Mouse (Mus musculus) CD4-positive helper T cell, adult 2 months (primary cell): Measurements from ENCODE around the gene Slc9a2.
A peak's percentile ranks its signal among the peaks of the same experiment; 100 is the strongest.

Experiments used
- DNase-seq: peaks from one replicate; pipeline ENCODE4 v3.0.0-alpha.2; 2012; ENCODE audit warnings: low read depth, missing footprints, low spot score

Slc9a2 gene

DNA sequence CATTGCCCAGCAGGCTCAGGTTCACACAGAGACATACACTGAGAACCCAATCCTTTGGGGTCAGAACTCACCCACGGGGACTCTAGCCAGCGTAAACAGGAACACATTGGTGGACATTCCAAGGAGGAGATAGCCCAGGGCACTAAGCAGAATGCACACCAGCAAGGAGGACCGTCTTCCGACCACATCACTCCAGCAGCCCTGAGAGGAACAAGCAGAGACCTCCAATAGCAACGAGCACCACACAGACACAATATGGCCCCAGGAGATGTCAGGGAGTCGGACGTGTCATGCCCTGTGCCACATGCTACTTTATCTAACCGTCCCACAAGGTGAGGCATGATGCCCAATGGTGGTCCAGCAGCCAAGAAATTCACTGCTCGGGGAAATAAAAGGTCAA, 103.9 kb downstream of the Slc9a2 start:
- DNase-seq = no peak

DNA sequence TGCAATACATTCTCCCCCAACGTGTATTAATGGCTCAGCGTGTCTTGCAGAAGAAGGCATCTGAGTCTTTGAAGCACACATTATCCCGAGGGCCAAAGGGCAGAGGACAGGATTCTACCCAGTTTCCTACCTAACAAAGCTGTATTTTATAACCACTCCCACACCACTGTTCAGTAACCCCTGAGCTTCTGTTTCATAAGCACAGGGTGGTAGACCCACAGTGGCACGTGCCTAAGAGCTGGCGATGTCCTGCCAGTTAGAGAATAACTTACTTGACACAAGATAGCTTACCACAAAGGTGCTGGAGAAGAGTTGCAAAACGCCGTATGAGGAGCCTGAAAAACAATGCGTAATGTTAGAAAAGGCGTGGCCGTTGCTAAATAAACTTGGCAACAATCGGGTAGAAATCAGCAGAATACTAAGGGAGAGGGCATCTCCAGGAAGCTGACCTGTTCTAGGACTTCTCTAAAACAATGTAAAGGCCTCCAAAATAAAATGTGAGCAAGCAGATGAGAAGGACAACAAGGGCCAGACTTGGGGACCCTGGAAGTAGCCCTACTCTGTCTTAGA, 105.6 kb downstream of the Slc9a2 start:
- DNase-seq = no peak

DNA sequence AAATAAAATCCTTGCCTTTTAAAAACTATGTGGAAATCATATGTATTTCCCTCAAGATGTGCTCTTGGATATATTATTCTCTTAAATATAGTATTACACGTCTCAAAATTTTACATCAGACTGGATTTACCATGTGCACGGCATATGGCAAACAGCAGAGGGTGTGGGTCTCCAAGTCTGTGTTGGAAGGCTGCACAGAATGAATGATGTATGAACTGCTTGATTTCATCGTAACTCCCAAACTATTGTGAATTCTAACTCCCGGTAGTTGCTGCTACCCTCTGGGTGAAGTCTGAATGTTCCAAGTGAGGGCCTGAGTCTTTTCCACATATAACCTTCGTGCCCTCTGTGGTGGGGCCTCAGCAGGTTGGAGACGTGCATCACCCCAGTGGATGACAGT, 108.6 kb downstream of the Slc9a2 start:
- DNase-seq = no peak

DNA sequence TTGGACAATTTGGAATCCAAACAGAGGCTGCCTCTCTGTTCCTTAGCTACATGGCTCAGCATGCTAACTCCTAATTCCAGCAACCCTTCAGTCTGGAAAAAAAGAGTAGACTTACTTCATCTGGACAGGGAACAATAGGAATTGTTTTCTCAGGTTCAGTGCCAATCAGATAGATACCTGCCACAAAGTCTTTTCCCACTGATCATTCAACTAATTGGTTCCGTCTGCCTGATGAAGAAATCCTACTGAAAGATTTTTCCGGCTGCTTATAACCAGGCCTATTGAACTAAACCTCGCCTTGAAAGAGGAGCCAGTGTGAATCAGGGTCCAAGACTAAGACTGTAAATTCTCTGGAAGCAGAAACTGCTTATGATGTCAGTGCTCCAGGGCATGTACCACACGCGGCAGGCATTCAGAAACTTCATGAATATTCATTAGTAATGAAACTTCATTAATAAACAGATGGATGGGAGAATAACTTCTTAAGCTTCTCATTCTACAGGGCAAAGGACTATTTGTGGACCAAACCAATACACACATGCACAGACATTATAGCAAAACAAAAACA, 109.4 kb downstream of the Slc9a2 start:
- no peak for DNase-seq

DNA sequence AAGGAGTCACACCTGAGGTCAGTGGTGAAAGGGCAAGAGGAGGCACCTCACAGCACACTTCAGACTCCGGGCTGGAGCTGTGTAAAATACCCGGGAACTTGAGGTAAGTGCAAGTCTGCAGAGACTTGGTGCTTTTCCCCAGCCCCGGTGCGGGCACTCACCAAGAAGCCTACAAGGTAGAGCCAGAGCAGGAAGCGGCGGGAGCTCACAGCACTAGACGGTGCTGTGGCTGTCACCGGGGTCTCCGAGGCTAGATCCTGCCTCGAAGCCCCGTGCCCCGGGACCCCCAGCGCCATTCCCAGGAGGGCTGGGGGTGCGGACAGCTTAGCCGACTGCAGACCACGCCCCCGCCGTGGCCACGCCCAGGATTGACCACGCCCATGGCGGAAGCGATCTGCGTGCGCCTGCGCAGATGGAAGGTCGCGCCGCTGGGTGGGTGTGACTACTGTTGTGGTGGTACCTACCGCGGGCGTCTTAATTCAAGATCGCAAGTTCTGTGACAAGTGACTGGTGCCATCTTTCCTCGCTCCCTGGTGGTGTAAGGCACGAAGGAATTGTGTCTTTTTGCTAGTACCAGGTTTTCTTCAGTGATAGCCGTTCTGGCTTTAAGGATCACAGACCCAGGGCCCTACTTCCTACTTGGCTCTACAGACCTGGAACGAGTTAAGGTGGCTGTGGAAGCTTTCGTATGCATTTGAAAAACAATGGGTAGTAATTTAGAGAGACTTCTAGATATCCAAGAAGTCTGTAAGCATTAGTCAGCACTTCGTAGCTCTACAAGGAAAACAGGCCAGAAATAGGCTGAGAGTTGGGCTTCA, 110.2 kb downstream of the Slc9a2 start, which contains the start of gene Mfsd9:
Gene Mfsd9 (minus strand): TSS at position 364 of the 818 bp plus-strand sequence.
- DNase-seq = peak; percentile 91

DNA sequence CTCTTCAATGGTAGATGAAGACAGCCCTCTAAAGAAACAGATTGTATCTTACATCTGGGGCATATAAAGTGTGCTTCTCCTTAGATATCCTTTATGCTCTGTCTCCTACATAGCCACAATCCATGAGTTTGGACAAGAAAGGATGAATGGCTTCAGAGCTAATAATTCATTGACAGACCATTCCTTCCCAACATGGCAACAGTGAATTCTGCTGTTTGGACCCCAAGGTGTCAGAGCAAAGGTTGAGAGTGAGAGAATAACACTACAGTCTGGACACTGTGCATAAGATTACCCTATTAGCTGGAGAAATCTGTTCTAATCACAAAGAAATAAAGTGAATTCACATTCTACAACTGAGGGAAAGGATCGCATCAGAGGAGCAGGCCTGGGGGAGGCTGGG, 115.1 kb downstream of the Slc9a2 start:
- no peak for DNase-seq

DNA sequence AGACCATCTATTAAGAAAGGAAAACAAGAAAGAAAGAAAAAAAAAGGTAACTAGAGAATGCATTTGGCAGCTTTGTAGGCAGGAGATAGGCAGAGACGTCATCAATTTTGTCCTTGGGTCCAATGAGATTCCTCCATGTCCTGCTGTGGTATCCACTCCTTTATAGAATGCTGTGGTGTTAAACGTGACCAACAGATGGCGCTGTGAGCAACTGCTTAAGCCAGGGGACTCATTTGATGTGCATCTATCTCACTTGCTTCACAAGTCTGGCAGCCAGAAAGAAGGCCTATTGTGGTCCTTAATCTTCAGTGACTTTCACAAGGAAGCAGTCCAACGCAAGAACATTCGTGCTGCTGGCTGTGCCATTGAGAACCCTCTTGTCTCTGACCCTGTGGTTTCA, 117.0 kb downstream of the Slc9a2 start:
- DNase-seq = peak; percentile 67

DNA sequence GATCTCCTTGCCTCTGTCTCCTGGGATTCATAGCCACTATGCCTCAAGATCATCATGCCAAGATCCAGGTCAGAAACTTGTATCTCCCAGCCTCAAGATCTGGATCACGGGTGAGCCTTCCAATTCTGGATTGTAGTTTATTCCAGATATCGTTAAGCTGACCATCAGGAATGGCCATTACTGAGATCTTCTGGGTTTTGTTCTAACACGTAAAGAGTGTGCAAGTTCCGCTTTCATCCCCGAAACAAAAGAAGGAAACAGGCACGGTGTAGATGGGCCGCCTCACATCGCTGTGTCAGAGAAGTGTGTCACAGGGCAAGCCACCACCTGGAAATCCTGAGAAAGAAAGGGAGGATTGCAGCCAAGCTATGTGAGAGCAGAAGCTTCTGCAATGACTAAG, 118.7 kb downstream of the Slc9a2 start:
- no peak for DNase-seq

DNA sequence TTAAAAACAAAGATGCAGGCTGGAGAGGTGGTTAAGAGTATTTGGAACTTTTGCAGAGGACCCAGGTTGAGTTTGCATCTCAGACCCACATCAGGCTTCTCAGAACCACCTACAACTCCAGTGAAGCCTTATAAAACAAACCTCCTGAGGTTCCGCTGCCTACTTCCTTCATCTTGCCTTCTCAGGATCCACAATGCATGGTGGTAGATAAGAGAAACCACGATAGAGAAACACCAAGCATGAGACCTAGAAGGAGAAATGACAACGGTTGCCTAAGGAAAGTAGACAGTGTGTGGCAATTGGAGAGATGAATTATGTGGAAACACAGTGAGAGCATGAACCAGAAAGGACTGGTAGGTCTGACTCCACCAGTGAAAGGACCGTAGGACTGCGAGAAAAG, 120.5 kb downstream of the Slc9a2 start:
- DNase-seq = no peak

DNA sequence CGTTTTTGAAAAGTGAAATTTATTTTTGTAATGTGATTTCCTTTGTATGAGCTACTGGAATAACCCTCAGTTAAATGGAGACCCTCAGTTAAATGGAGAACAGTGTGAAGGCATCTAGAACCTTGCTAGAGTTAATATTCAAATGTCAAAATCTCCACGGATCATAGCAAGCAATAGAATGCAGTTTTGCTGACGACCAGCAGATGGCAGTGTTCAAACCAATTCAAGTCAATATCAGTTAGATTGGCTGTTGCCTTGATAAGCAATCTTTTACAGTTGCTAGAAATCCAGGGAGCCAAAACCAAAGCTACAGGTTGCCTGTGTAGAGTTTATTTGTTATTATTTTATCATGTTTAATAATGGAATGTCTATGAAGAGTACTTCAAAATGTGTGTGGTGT, 122.4 kb downstream of the Slc9a2 start:
- DNase-seq = peak; percentile 56

DNA sequence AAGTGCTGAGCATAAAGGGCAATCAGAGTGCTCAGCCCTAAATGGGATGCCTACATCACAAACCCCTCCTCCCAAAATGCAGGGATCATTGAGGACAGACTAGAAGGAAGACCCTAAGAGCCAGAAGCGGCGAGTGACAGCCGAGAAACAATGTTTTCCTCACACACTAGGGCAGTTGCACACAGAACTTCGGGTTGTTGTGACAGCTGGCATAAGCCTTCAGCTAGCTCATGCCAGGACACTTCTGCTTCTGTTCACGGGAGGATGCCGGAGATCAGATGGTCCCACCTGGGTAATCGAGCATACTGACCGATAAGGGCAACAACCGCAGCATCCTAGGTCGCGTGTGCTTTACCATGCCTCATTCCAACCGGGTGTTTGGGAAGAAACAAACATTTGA, 123.7 kb downstream of the Slc9a2 start:
- DNase-seq = no peak

DNA sequence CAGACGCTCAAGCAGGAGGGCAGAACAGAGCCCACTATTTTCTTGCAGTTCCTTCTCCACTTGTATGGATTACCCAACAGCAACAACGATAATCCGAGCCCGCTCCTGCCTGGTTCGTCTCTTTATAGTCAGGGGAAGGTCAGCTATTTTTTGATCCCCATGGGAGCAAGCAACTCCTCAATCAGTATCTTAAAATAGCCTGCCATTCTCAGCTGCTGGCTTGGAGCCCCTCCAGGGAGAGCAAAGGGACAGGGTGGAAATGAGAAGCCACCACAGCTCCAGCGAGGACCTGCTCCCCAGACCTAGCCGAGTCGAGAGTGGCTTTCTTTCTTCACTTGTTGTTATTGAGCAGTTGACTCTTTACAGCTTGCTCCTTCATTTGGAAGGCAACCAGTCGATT, 125.0 kb downstream of the Slc9a2 start, which contains the start of gene Tmem182:
Gene Tmem182 (plus strand): TSS at position 251 of the 400 bp plus-strand sequence.
- DNase-seq = no peak

DNA sequence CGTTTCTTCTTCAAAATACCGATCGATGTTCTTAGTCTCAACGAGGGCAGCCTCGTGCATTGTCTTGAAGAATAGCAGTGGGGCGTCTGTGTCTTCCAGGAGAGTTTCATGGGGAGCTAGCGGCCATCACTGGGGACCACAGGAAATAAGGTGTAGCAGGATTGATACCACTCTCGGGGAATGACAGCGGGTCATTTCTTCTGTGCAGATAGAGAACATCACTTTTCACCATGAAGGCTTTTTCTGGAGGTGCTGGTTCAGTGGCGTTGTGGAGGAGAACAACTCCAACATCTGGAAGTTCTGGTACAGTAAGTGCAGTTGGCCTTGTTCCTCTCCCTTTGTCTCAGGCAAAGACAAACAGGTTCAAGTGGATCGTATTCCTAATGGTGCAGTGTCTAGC, 125.5 kb downstream of the Slc9a2 start:
- DNase-seq = no peak

DNA sequence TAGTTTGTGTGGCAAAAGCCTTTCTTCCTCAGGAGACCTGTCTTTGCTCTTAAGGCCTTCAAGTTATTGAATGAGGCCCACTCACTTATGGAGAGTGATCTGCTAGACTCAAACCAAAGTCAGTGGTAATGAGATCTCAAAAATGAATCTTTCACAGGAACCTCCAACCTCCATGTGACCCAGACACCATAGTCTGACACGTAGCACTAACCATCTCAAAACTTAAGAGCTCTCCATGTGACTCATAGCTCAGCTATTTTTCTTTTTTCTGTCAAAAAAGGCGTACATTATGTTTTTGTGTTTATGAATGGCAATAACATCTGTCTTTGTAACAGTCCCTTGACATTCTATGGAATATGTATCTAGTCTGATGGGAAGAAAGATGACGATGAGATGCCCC, 128.3 kb downstream of the Slc9a2 start:
- no peak for DNase-seq

DNA sequence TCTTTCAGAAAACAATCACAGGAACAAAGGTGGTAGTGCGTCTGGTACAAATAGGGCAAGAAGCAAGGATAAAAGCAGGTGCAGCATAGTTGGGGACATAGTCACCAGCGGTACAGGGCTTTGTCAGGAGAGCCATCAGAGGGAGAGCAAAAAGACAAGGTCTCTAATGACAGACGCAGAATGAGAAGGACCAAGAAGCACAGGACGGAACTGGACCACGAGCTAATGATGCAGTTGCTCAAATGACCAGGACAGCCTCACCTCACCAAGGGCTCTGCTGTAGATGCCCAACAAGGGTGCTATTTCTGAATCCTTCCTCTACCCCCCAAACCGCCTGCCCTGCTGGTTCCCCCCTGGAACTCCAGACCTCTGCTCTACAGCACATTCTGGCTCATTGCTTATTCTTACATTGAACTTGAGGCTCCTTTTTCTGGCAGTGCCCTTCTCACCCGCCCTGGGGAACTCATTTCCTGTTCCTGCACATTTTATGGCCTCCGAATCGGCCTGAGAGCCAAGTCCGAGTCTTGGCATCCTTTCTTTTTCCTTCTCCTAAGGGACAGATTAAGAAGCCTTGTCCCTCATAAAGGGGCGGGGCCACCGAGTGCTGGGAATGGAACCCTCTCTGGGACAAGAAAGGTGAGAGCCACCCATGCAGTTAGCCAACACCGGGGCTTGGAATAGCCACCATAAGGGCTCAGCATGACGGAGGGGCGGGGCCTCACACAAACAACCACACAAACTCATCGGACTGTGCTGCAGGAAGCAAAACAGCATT, 134.9 kb downstream of the Slc9a2 start:
- no peak for DNase-seq
